In genomic region chr7:31160763-31161162, GRCm38 (mm10) we compare ENCODE assay signal across 15 mouse cellular contexts. TPM values are rescaled to one million over a fixed set of nuclear protein-coding genes. Genes with fewer than 3 reads are reported as not detected.
DNase-seq lines count a peak whose midpoint lies in the region; ATAC-seq lines count a peak whose summit lies in the region.
"Had no signal": no experiment of that assay in that cellular context is flagged by ENCODE, and none has a peak within 500 bp of the region (broad histone marks: within the 10 kb centered on the region; RNA-seq: fewer than 3 reads in every experiment).

No protein-coding gene starts in this region.

- H3K4me3 ChIP-seq in heart, embryonic 11.5 days (ENCODE audit: low read depth, low read length) = no peak overlapping the region
- H3K4me3 ChIP-seq: heart, embryonic 10.5 days; limb, embryonic 15.5 days; midbrain, embryonic 10.5 days; neural tube, embryonic 12.5 days; stomach, embryonic 15.5 days had no signal

- no peaks in the 10 kb centered on the region for H3K27me3 ChIP-seq in heart, embryonic 11.5 days (ENCODE audit: control insufficient read depth, insufficient read depth, low read length)
- H3K27me3 ChIP-seq: limb, embryonic 15.5 days; neural tube, embryonic 12.5 days; stomach, embryonic 15.5 days had no signal

- WGBS in heart, embryonic 11.5 days (ENCODE audit: insufficient replicate concordance) = 53% methylated on average over 5 of the region's 5 CpGs

- no peaks in the 10 kb centered on the region for H3K36me3 ChIP-seq in heart, embryonic 11.5 days (ENCODE audit: control insufficient read depth, insufficient read depth, low read length)
- H3K36me3 ChIP-seq: heart, embryonic 10.5 days; limb, embryonic 15.5 days; midbrain, embryonic 10.5 days; neural tube, embryonic 12.5 days; stomach, embryonic 15.5 days had no signal

- ATAC-seq in hematopoietic stem cell, adult 5-6 weeks (replicated peaks in 1 of 2; ENCODE audit: insufficient read depth in 1 of 2, low FRiP score in 2 of 2, low TSS enrichment in 1 of 2, low read depth in 1 of 2, poor library complexity in 2 of 2, severe bottlenecking in 2 of 2) = peak; percentile 81 to 82
- ATAC-seq in megakaryocyte-erythroid progenitor cell, adult 5-6 weeks (replicated peaks; ENCODE audit: low FRiP score, low TSS enrichment, poor library complexity, severe bottlenecking) = peak; percentile 73
- no peak for ATAC-seq in heart, embryonic 11.5 days (replicated peaks; ENCODE audit: insufficient number of reproducible peaks, low FRiP score, low TSS enrichment)

- H3K27ac ChIP-seq in heart, embryonic 11.5 days (ENCODE audit: low read depth, low read length) = no peak overlapping the region
- H3K27ac ChIP-seq: heart, embryonic 10.5 days; hindbrain, embryonic 14.5 days; limb, embryonic 15.5 days; midbrain, embryonic 10.5 days; neural tube, embryonic 12.5 days; stomach, embryonic 15.5 days had no signal

- H3K9ac ChIP-seq in heart, embryonic 11.5 days (ENCODE audit: low read depth, low read length) = no peak overlapping the region
- H3K9ac ChIP-seq: hindbrain, embryonic 14.5 days; limb, embryonic 15.5 days; neural tube, embryonic 12.5 days; stomach, embryonic 15.5 days had no signal

- DNase-seq in 416B (ENCODE audit: low read depth) = peak; percentile 96
- peak; percentile 84 for DNase-seq in CD4-positive helper T cell, adult 2 months (ENCODE audit: low read depth, low spot score)
- DNase-seq in left cerebral cortex, postnatal 10 days (ENCODE audit: extremely low spot score in 1 of 2, low spot score in 2 of 2) = no peak
- DNase-seq in frontal cortex, adult 2 months (ENCODE audit: extremely low spot score in 1 of 2, low spot score in 1 of 2) = no peak
- DNase-seq: adrenal gland, postnatal 14 days; kidney, postnatal 10 days had no signal

- intact Hi-C loops in left cerebral cortex, postnatal 10 days (cut with DNase I) = no loop called here

- 0 out of 2 replicates have a peak, but pooled peaks cover 3% of the 10 kb centered on the region for H3K9me3 ChIP-seq in heart, embryonic 11.5 days (replicated peaks; ENCODE audit: control insufficient read depth, low read length)
- H3K9me3 ChIP-seq: heart, embryonic 10.5 days; limb, embryonic 15.5 days; midbrain, embryonic 10.5 days; neural tube, embryonic 12.5 days; stomach, embryonic 15.5 days had no signal

- H3K4me2 ChIP-seq in heart, embryonic 11.5 days = no peak overlapping the region
- H3K4me2 ChIP-seq: hindbrain, embryonic 14.5 days; limb, embryonic 15.5 days; neural tube, embryonic 12.5 days; stomach, embryonic 15.5 days had no signal

- H3K4me1 ChIP-seq in heart, embryonic 11.5 days (ENCODE audit: control insufficient read depth, insufficient read depth, low read length) = no peaks in the 10 kb centered on the region; the same call in 1 of the 2 replicates
- H3K4me1 ChIP-seq: neural tube, embryonic 12.5 days; stomach, embryonic 15.5 days had no signal

RNA-seq across cellular contexts. Expression of gene Gramd1a, which starts 5.1 kb away (rescaled TPM):
- total RNA-seq in hematopoietic stem cell, adult 5-6 weeks (2017) = 89.4 and 90.0 TPM in 2 replicates
- 75.2 and 78.4 TPM in 2 replicates for total RNA-seq in megakaryocyte-erythroid progenitor cell, adult 5-6 weeks (2014; fragmentation: Nextera tagmentation)
- total RNA-seq in megakaryocyte-erythroid progenitor cell, adult 5-6 weeks (2017) = 19.2 and 29.6 TPM in 2 replicates
- 100 to 1,000 TPM; 131 to 138 TPM for total RNA-seq in left cerebral cortex, postnatal 10 days (2021)
- 49.0 and 55.9 TPM in 2 replicates for polyA plus RNA-seq in heart, embryonic 11.5 days (2014; fragmentation: Nextera tagmentation; extraction: Ambion mirVana)
- 174 and 186 TPM in 2 replicates for polyA plus RNA-seq in frontal cortex, adult 2 months (2012; rRNA removed)

RNA-seq across cellular contexts. Expression of gene Scn1b, which starts 34.0 kb away (rescaled TPM):
- total RNA-seq in hematopoietic stem cell, adult 5-6 weeks (2017) = 4.8 and 6.6 TPM in 2 replicates
- 0.64 TPM in 1 of 2 replicates, not detected in the other for total RNA-seq in megakaryocyte-erythroid progenitor cell, adult 5-6 weeks (2014; fragmentation: Nextera tagmentation)
- total RNA-seq in megakaryocyte-erythroid progenitor cell, adult 5-6 weeks (2017) = 1.4 TPM in 1 of 2 replicates, not detected in the other
- total RNA-seq in left cerebral cortex, postnatal 10 days (2021) = 100 to 1,000 TPM; 176 to 205 TPM
- polyA plus RNA-seq in heart, embryonic 11.5 days (2014; fragmentation: Nextera tagmentation; extraction: Ambion mirVana) = 3.0 TPM in 2 replicates
- 627 and 752 TPM in 2 replicates for polyA plus RNA-seq in frontal cortex, adult 2 months (2012; rRNA removed)

RNA-seq across cellular contexts. Expression of gene Hpn, which starts 45.7 kb away (rescaled TPM):
- total RNA-seq in hematopoietic stem cell, adult 5-6 weeks (2017) = 4.3 and 13.0 TPM in 2 replicates
- 103 and 201 TPM in 2 replicates for total RNA-seq in megakaryocyte-erythroid progenitor cell, adult 5-6 weeks (2014; fragmentation: Nextera tagmentation)
- total RNA-seq in megakaryocyte-erythroid progenitor cell, adult 5-6 weeks (2017) = 28.3 and 32.3 TPM in 2 replicates
- 1 to 10 TPM; 1.2 to 1.9 TPM for total RNA-seq in left cerebral cortex, postnatal 10 days (2021)
- 2.7 and 3.3 TPM in 2 replicates for polyA plus RNA-seq in heart, embryonic 11.5 days (2014; fragmentation: Nextera tagmentation; extraction: Ambion mirVana)
- 3.3 and 4.0 TPM in 2 replicates for polyA plus RNA-seq in frontal cortex, adult 2 months (2012; rRNA removed)

Comparison
In these comparisons a context has a peak if more than half of its experiments do, and no peak if none do; other contexts are left out.
1. DNase-seq: peak in 416B (single experiment) and CD4-positive helper T cell, adult 2 months (single experiment); none in left cerebral cortex, postnatal 10 days (0 of 2) and frontal cortex, adult 2 months (0 of 2).
2. RNA of gene Scn1b, which starts 34.0 kb away (total RNA-seq): 176 to 205 TPM in left cerebral cortex, postnatal 10 days; 4.8 to 6.6 TPM in hematopoietic stem cell, adult 5-6 weeks and 0.64 to 1.4 TPM in megakaryocyte-erythroid progenitor cell, adult 5-6 weeks; every median in the first group is over 10 times any median in the second.